ENCODE assay signal across 16 mouse cellular contexts in genomic region chr11:64489587-64490433, GRCm38 (mm10). TPM values are rescaled to one million over a fixed set of nuclear protein-coding genes. Genes with fewer than 3 reads are reported as not detected.
DNase-seq lines count a peak whose midpoint lies in the region; ATAC-seq and TF ChIP-seq lines count a peak whose summit lies in the region.
"Had no signal": no experiment of that assay in that cellular context is flagged by ENCODE, and none has a peak within 500 bp of the region (broad histone marks: within the 10 kb centered on the region; RNA-seq: fewer than 3 reads in every experiment).

No protein-coding gene starts in this region.

- no peaks in the 10 kb centered on the region for H3K9me3 ChIP-seq in forebrain, embryonic 11.5 days (ENCODE audit: control insufficient read depth, low read length)
- no peaks in the 10 kb centered on the region for H3K9me3 ChIP-seq in hindbrain, embryonic 15.5 days

- no peaks in the 10 kb centered on the region for H3K36me3 ChIP-seq in forebrain, embryonic 11.5 days (ENCODE audit: control insufficient read depth, insufficient read depth, low read length)
- H3K36me3 ChIP-seq in hindbrain, embryonic 15.5 days: no peaks in the 10 kb centered on the region

- H3K27me3 ChIP-seq in forebrain, embryonic 11.5 days (ENCODE audit: control insufficient read depth, insufficient read depth, low read length): peaks cover 23% of the 10 kb centered on the region
- no peaks in the 10 kb centered on the region for H3K27me3 ChIP-seq in hindbrain, embryonic 15.5 days

- H3K4me3 ChIP-seq in forebrain, embryonic 11.5 days (ENCODE audit: low read depth, low read length): no peak overlapping the region
- no peak overlapping the region for H3K4me3 ChIP-seq in hindbrain, embryonic 15.5 days

- peak; percentile 88 for DNase-seq in brain, embryonic 14.5 days (ENCODE audit: low read depth)
- DNase-seq in forebrain, embryonic 11.5 days (ENCODE audit: low spot score): peak; percentile 61
- DNase-seq in neural tube, embryonic 10.5 days (ENCODE audit: extremely low spot score, low spot score): peak; percentile 35
- no peak for DNase-seq in left cerebral cortex, postnatal 36 days (ENCODE audit: low spot score in 2 of 2)
- no peak for DNase-seq in thymus, postnatal 25 days
- DNase-seq: cerebellum, postnatal 14 days; gastrocnemius, postnatal 14 days; heart, postnatal 10 days; kidney, adult 2 months; lung, embryonic 14.5 days; thymus, adult 18-20 months had no signal

- TF ChIP-seq POLR2A in brain, embryonic 14.5 days (IDR thresholded peaks at IDR 0.05; ENCODE audit: borderline replicate concordance, extremely low read depth, insufficient read depth, insufficient read length, poor library complexity, severe bottlenecking): no peak

- H3K27ac ChIP-seq in forebrain, embryonic 11.5 days (ENCODE audit: low read depth, low read length): no peak overlapping the region
- peak overlapping the region; percentile 75 for H3K27ac ChIP-seq in hindbrain, embryonic 15.5 days (replicated peaks)

- H3K9ac ChIP-seq in forebrain, embryonic 11.5 days (ENCODE audit: low read length): no peak overlapping the region
- no peak overlapping the region for H3K9ac ChIP-seq in hindbrain, embryonic 15.5 days
- H3K9ac ChIP-seq: lung, embryonic 14.5 days had no signal

- 17% methylated on average over 9 of the region's 9 CpGs for WGBS in forebrain, embryonic 11.5 days
- 16% methylated on average over 9 of the region's 9 CpGs for WGBS in hindbrain, embryonic 15.5 days

- intact Hi-C loops in left cerebral cortex, postnatal 36 days (cut with DNase I): no loop called here

- H3K4me1 ChIP-seq in forebrain, embryonic 11.5 days (replicated peaks; ENCODE audit: control insufficient read depth, insufficient read depth, low read length): peaks cover 13% of the 10 kb centered on the region; the same call in 1 of the 2 replicates
- peaks cover 26% of the 10 kb centered on the region for H3K4me1 ChIP-seq in hindbrain, embryonic 15.5 days (replicated peaks)

- ATAC-seq in forebrain, embryonic 11.5 days (replicated peaks; ENCODE audit: low FRiP score): peak; percentile 84
- ATAC-seq in hindbrain, embryonic 15.5 days (ENCODE audit: low FRiP score, low read depth): peak; percentile 78
- ATAC-seq in frontal cortex, adult (ENCODE audit: low TSS enrichment): no peak
- no peak for ATAC-seq in granulocyte monocyte progenitor cell, adult 5-6 weeks (replicated peaks; ENCODE audit: poor library complexity, severe bottlenecking)

- peak overlapping the region; percentile 27; the same call in 1 of the 2 replicates for H3K4me2 ChIP-seq in forebrain, embryonic 11.5 days (ENCODE audit: low read depth, low read length, severe bottlenecking)
- peak overlapping the region; percentile 3; the same call in 1 of the 2 replicates for H3K4me2 ChIP-seq in hindbrain, embryonic 15.5 days
- H3K4me2 ChIP-seq: lung, embryonic 14.5 days had no signal

- no peak for TF ChIP-seq CTCF in brain, embryonic 14.5 days (IDR thresholded peaks at IDR 0.05; ENCODE audit: borderline replicate concordance, extremely low read depth, insufficient read depth, insufficient read length)

RNA-seq across cellular contexts. Expression of gene F930015N05Rik, which starts 53.4 kb away (rescaled TPM):
- polyA plus RNA-seq in brain, embryonic 14.5 days (2012; rRNA removed): 0.59 and 1.1 TPM in 2 replicates
- polyA plus RNA-seq in forebrain, embryonic 11.5 days (2014; fragmentation: Nextera tagmentation; extraction: Ambion mirVana): 1.5 and 2.0 TPM in 2 replicates
- 1.3 and 1.4 TPM in 2 replicates for polyA plus RNA-seq in hindbrain, embryonic 15.5 days (2015; fragmentation: Nextera tagmentation; extraction: Ambion mirVana)
- under 1 TPM; 0.79 to 0.91 TPM for total RNA-seq in left cerebral cortex, postnatal 36 days (2021)
- not detected in 2 replicates for total RNA-seq in granulocyte monocyte progenitor cell, adult 5-6 weeks (2014; fragmentation: Nextera tagmentation)
- not detected in 2 replicates for total RNA-seq in granulocyte monocyte progenitor cell, adult 5-6 weeks (2017)
- total RNA-seq: gastrocnemius, postnatal 14 days; megakaryocyte-erythroid progenitor cell, adult 5-6 weeks; MEL had no signal

RNA-seq across cellular contexts. Expression of gene Hs3st3a1, which starts 54.7 kb away (rescaled TPM):
- 1.4 and 2.6 TPM in 2 replicates for polyA plus RNA-seq in brain, embryonic 14.5 days (2012; rRNA removed)
- 1.8 and 2.3 TPM in 2 replicates for polyA plus RNA-seq in forebrain, embryonic 11.5 days (2014; fragmentation: Nextera tagmentation; extraction: Ambion mirVana)
- polyA plus RNA-seq in hindbrain, embryonic 15.5 days (2015; fragmentation: Nextera tagmentation; extraction: Ambion mirVana): 1.3 and 1.4 TPM in 2 replicates
- 1 to 10 TPM; 1.0 TPM for total RNA-seq in left cerebral cortex, postnatal 36 days (2021)
- total RNA-seq in granulocyte monocyte progenitor cell, adult 5-6 weeks (2014; fragmentation: Nextera tagmentation): not detected in 2 replicates
- total RNA-seq in granulocyte monocyte progenitor cell, adult 5-6 weeks (2017): not detected in 2 replicates
- total RNA-seq: megakaryocyte-erythroid progenitor cell, adult 5-6 weeks; MEL had no signal

Comparison
In these comparisons a context has a peak if more than half of its experiments do, and no peak if none do; other contexts are left out.
1. DNase-seq: peak in brain, embryonic 14.5 days (single experiment), forebrain, embryonic 11.5 days (single experiment) and neural tube, embryonic 10.5 days (single experiment); none in left cerebral cortex, postnatal 36 days (0 of 2) and thymus, postnatal 25 days (single experiment).
2. ATAC-seq: peak in forebrain, embryonic 11.5 days (single experiment) and hindbrain, embryonic 15.5 days (single experiment); none in frontal cortex, adult (single experiment) and granulocyte monocyte progenitor cell, adult 5-6 weeks (single experiment).